Mouse (Mus musculus): ENCODE measurements at regions not wholly inside any gene's neighbourhood (a gene's known extent, or its start where the extent isn't known, plus 50 kb on each side); places are given as distances from the start of the nearest gene placed in this dataset.
A peak's percentile ranks its signal among the peaks of the same experiment; 100 is the strongest.

GRCm38 (mm10) chr5:128512606-128513005 is 79.7 kb upstream of the Tmem132d start:
- no peaks in the 10 kb centered on the region for H3K36me3 ChIP-seq (replicated peaks)
- H3K27ac ChIP-seq (replicated peaks), result no peak overlapping the region
- H3K9me3 ChIP-seq, result 0 out of 2 replicates have a peak, but pooled peaks cover 3% of the 10 kb centered on the region
- H3K27me3 ChIP-seq (replicated peaks; ENCODE audit: low read depth, poor library complexity, severe bottlenecking), result peaks cover 17% of the 10 kb centered on the region
- H3K4me1 ChIP-seq, result no peaks in the 10 kb centered on the region
- no peak for DNase-seq (ENCODE audit: low spot score)
- 86% methylated on average over 9 of the region's 9 CpGs for WGBS
- H3K4me3 ChIP-seq, result no peak overlapping the region

DNA sequence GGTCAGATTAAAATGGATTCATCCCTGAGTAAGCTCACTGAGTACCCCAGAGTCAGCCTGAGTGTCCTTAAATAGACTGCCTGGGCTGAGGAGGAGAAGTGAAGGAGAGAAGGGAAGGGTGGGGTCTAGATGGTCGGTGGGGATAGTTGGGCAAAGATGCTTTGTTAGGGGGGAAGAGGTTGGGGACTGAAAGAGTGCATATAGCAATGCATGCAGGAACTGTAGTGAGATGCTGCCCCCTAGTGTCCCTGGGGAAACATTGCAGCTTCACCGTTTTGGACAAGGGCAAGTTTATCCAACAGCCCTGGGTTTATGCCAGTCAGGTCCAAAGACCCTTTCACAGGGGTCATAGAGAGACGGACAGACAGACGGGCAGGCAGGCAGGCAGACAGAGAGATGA is 71.6 kb upstream of the Tmem132d start:
- no peaks in the 10 kb centered on the region for H3K4me1 ChIP-seq
- 8% methylated on average over 4 of the region's 4 CpGs for WGBS
- H3K27ac ChIP-seq (replicated peaks), result no peak overlapping the region
- no peak overlapping the region for H3K4me3 ChIP-seq
- H3K9me3 ChIP-seq, result 0 out of 2 replicates have a peak, but pooled peaks cover 3% of the 10 kb centered on the region
- no peaks in the 10 kb centered on the region for H3K36me3 ChIP-seq (replicated peaks)
- no peaks in the 10 kb centered on the region for H3K27me3 ChIP-seq (replicated peaks; ENCODE audit: low read depth, poor library complexity, severe bottlenecking)
- peak; percentile 63 for DNase-seq (ENCODE audit: low spot score)

- Histone ChIP-seq H3K36me3 (replicated peaks) (no peaks in the 10 kb centered on the region), H3K4me1 (no peaks in the 10 kb centered on the region), H3K4me3 (no peak overlapping the region), H3K27me3 (replicated peaks; ENCODE audit: low read depth, poor library complexity, severe bottlenecking) (no peaks in the 10 kb centered on the region), H3K9me3 (no peaks in the 10 kb centered on the region), H3K27ac (replicated peaks) (no peak overlapping the region)
- DNase-seq (ENCODE audit: low spot score), result no peak
- WGBS, result 50% methylated on average over 9 of the region's 9 CpGs
These were observed 66.6 kb upstream of the Tmem132d start for GRCm38 (mm10) chr5:128499488-128499887.

DNA sequence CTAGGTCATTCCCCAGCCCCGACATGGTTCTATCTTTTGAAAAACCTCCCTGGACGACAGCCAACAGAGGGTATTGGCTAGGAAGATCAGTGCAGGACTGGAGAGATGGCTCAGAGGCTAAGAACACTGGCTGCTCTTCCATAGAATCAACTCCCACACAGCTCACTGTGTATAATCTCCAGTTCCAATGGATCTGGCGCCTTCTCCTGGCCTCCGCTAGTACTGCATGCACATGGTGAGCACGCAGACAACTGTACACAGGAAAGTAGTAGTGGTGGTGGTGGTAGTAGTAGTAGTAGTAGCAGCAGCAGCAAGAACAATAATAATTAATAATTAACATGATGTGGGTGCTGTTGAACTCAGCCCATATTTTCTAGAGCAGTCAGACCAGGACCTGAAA is 66.2 kb upstream of the Tmem132d start:
- 54% methylated on average over 5 of the region's 5 CpGs for WGBS
- H3K27me3 ChIP-seq (replicated peaks; ENCODE audit: low read depth, poor library complexity, severe bottlenecking), result no peaks in the 10 kb centered on the region
- H3K36me3 ChIP-seq (replicated peaks), result no peaks in the 10 kb centered on the region
- no peak overlapping the region for H3K27ac ChIP-seq (replicated peaks)
- H3K4me3 ChIP-seq, result no peak overlapping the region
- DNase-seq (ENCODE audit: low spot score), result no peak
- H3K9me3 ChIP-seq, result no peaks in the 10 kb centered on the region
- no peaks in the 10 kb centered on the region for H3K4me1 ChIP-seq

DNA sequence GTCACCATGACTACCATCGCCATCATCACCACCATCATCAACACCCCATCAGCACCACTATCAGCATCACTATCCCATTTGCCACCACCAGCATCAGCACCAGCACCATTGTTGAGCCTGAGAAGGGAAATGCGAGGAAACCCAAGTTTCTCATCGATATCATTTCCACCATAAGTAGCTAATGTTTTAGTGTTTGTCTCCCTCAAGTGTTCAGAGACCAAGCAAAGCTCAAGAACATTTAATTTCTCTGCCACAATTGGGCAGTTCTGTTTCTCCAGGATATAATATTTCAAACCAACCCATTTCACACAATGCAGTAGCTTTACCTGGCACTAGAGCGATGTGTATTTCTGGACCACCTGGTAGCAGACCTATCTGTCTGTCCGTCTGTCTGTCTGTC is 59.7 kb upstream of the Tmem132d start:
- Histone ChIP-seq H3K27me3 (replicated peaks; ENCODE audit: low read depth, poor library complexity, severe bottlenecking) (no peaks in the 10 kb centered on the region), H3K9me3 (0 out of 2 replicates have a peak, but pooled peaks cover 4% of the 10 kb centered on the region), H3K36me3 (replicated peaks) (no peaks in the 10 kb centered on the region), H3K27ac (replicated peaks) (no peak overlapping the region), H3K4me1 (no peaks in the 10 kb centered on the region), H3K4me3 (no peak overlapping the region)
- WGBS, result 83% methylated on average over 5 of the region's 5 CpGs
- DNase-seq (ENCODE audit: low spot score), result no peak

DNA sequence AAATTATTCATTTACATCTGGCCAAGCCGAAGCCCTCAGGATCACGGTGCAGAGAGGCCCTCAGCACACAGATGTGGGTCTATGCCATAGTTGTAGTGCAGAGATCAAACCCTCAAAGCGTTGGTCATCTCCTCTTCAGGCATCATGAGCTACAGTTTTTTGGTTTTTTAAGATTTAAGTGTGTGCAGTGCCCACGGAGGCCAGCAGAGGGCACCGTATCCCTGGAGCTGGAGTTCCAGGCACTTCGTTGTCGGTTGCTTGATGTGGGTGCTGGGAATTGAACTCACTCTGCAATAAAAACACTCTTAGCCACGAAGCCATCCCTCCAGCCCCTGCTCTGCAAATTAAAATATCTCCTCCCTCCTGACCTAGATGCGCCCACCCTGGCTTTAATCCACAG is 58.3 kb upstream of the Tmem132d start:
- Histone ChIP-seq H3K27ac (replicated peaks) (no peak overlapping the region), H3K27me3 (replicated peaks; ENCODE audit: low read depth, poor library complexity, severe bottlenecking) (no peaks in the 10 kb centered on the region), H3K9me3 (0 out of 2 replicates have a peak, but pooled peaks cover 4% of the 10 kb centered on the region), H3K36me3 (replicated peaks) (no peaks in the 10 kb centered on the region), H3K4me1 (no peaks in the 10 kb centered on the region), H3K4me3 (no peak overlapping the region)
- DNase-seq (ENCODE audit: low spot score), result peak; percentile 40
- WGBS, result 36% methylated on average over 9 of the region's 9 CpGs

DNA sequence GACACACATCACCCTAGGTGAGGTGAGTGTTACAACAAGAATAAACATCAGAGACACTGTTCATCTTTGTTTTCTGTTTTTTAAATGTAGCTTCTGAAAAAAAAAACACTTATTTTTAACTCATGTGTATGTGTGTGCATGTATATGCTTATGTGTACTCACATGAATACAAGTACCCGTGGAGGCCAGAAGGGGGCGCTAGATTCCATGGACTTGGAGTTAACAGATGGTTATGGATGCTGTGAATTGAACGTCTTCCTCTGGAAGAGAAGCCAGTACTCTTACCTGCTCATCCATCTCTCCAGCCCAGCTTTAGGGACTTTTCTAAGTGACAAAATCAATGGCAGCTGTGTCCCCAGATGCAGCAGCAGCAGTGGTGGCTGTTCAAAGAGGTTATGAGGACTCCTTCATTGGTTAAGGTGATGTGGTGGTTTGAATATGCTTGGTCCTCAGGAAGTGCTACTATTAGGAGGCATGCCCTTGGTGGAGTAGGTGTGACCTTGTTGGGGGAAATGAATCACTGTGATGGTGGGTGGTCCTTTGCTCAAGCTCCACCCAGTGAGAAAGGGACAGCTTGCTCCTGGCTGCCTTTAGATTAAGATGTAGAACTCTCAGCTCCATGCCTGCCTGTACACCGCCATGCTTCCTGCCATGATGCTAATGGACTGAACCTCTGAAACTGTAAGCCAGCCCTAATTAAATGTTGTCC is 56.1 kb upstream of the Tmem132d start:
- 0 out of 2 replicates have a peak, but pooled peaks cover 4% of the 10 kb centered on the region for H3K9me3 ChIP-seq
- H3K4me1 ChIP-seq, result no peaks in the 10 kb centered on the region
- H3K27ac ChIP-seq (replicated peaks), result no peak overlapping the region
- DNase-seq (ENCODE audit: low spot score), result no peak
- 86% methylated on average over 4 of the region's 4 CpGs for WGBS
- H3K27me3 ChIP-seq (replicated peaks; ENCODE audit: low read depth, poor library complexity, severe bottlenecking), result peaks cover 9% of the 10 kb centered on the region
- no peaks in the 10 kb centered on the region for H3K36me3 ChIP-seq (replicated peaks)
- H3K4me3 ChIP-seq, result no peak overlapping the region

DNA sequence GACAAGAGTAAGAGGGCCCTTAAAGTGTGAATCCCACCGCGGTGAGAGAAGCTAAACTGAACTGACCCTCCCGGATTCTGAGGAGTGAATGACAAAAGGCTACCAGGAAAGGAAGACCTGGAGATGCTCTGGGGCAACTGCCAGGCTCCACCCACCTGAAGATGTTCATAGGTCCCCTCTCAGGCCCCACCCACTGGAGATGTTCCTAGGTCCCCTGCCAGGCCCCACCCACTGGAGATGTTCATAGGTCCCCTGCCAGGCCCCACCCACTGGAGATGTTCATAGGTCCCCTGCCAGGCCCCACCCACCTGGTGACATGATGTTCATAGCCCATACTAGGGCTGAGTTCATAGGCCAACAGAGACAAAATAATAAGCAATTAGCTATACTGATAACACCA is 54.5 kb upstream of the Tmem132d start:
- Histone ChIP-seq H3K4me1 (peaks cover 13% of the 10 kb centered on the region), H3K4me3 (no peak overlapping the region), H3K36me3 (replicated peaks) (no peaks in the 10 kb centered on the region), H3K27me3 (replicated peaks; ENCODE audit: low read depth, poor library complexity, severe bottlenecking) (peaks cover 24% of the 10 kb centered on the region), H3K9me3 (0 out of 2 replicates have a peak, but pooled peaks cover 4% of the 10 kb centered on the region), H3K27ac (replicated peaks) (no peak overlapping the region)
- DNase-seq (ENCODE audit: low spot score), result no peak
- WGBS, result 70% methylated on average over 3 of the region's 3 CpGs

GRCm38 (mm10) chr5:128484116-128484515 is 51.2 kb upstream of the Tmem132d start:
- Histone ChIP-seq H3K9me3 (0 out of 2 replicates have a peak, but pooled peaks cover 3% of the 10 kb centered on the region), H3K4me3 (no peak overlapping the region), H3K4me1 (peaks cover 13% of the 10 kb centered on the region), H3K27me3 (replicated peaks; ENCODE audit: low read depth, poor library complexity, severe bottlenecking) (peaks cover 36% of the 10 kb centered on the region), H3K36me3 (replicated peaks) (no peaks in the 10 kb centered on the region), H3K27ac (replicated peaks) (no peak overlapping the region)
- 38% methylated on average over 6 of the region's 6 CpGs for WGBS
- no peak for DNase-seq (ENCODE audit: low spot score)

DNA sequence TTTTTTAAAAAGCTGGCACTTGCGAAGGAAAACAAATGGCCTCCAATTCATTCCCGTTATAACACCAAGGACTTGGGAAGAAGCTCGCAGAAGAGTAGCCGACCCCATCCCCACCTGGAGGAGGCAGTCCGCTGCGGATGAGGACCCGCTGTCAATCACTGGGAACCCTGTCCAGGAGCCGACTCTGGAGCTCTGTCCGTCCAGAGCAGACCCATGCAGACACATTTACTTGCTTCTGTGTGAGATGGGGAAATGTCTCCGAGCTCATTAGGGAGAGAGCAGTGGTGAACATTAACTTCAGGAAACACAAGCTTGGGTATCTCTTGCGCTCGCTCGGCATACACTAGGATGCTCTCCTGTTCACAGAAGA is 50.5 kb upstream of the Tmem132d start:
- no peaks in the 10 kb centered on the region for H3K36me3 ChIP-seq (replicated peaks)
- H3K4me3 ChIP-seq, result peak overlapping the region; percentile 46
- DNase-seq (ENCODE audit: low spot score), result peak; percentile 30
- WGBS, result 6% methylated on average over 13 of the region's 13 CpGs
- peaks cover 13% of the 10 kb centered on the region for H3K4me1 ChIP-seq
- no peak overlapping the region for H3K27ac ChIP-seq (replicated peaks)
- peaks cover 36% of the 10 kb centered on the region for H3K27me3 ChIP-seq (replicated peaks; ENCODE audit: low read depth, poor library complexity, severe bottlenecking)
- no peaks in the 10 kb centered on the region for H3K9me3 ChIP-seq

- H3K36me3 ChIP-seq (replicated peaks), result no peaks in the 10 kb centered on the region
- H3K4me3 ChIP-seq, result peak overlapping the region; percentile 46
- peaks cover 13% of the 10 kb centered on the region for H3K4me1 ChIP-seq
- WGBS, result 5% methylated on average over 20 of the region's 20 CpGs
- H3K27me3 ChIP-seq (replicated peaks; ENCODE audit: low read depth, poor library complexity, severe bottlenecking), result peaks cover 36% of the 10 kb centered on the region
- no peaks in the 10 kb centered on the region for H3K9me3 ChIP-seq
- peak; percentile 31 for DNase-seq (ENCODE audit: low spot score)
- no peak overlapping the region for H3K27ac ChIP-seq (replicated peaks)
These were observed 50.0 kb upstream of the Tmem132d start for GRCm38 (mm10) chr5:128482617-128483440.

Data from embryonic facial prominence, embryonic 10.5 days (tissue).